Mouse (Mus musculus) G1E (cell line): Measurements from ENCODE around the gene Fam53a.

Source experiments
- CTCF ChIP-seq: IDR thresholded peaks from 2 replicates; pipeline ENCODE4 v1.5.1; 2012; ENCODE audit warnings: low read depth, low read length, inconsistent platforms, mixed read lengths
- GATA1 ChIP-seq: IDR thresholded peaks from 2 replicates; pipeline ENCODE4 v1.6.1; 2012; ENCODE audit warnings: borderline replicate concordance, low read length, inconsistent platforms, mixed read lengths

GRCm38 (mm10) chr5:33630061-33630460 lies 626 bp upstream of the Fam53a start:
- TF ChIP-seq GATA1 (no peak), CTCF (no peak)
